Mouse (Mus musculus) forebrain, postnatal 0 days (tissue): ENCODE data around the gene Alkbh1. TPM values are rescaled to one million over a fixed set of nuclear protein-coding genes. Genes with fewer than 3 reads are reported as not detected.

Source experiments
- ATAC-seq: fragments of 200-750 bp; cut with Nextera tagmentation; 2 replicates; pipeline ENCODE4 v1.8.0; 2017; ENCODE audit warnings: mild to moderate bottlenecking, moderate library complexity
- DNase-seq: peaks from one replicate; pipeline ENCODE4 v3.0.0-alpha.2; 2015
- H3K27ac ChIP-seq: fragments of 300-500 bp; sonication (generic); 2 replicates; pipeline ENCODE4 v1.5.1; 2014; ENCODE audit warnings: low read depth, mild to moderate bottlenecking, antibody characterized with exemption, low read length, moderate library complexity, mixed read lengths
- H3K27me3 ChIP-seq: fragments of 300-500 bp; sonication (generic); 2 replicates; pipeline ENCODE4 v1.6.1; 2014; ENCODE audit warnings: mild to moderate bottlenecking, low read length, mixed read lengths; ENCODE audit not compliant: insufficient read depth
- H3K36me3 ChIP-seq: fragments of 300-500 bp; sonication (generic); 2 replicates; pipeline ENCODE4 v1.6.1; 2014; ENCODE audit warnings: mild to moderate bottlenecking, moderate library complexity; ENCODE audit not compliant: insufficient read depth
- H3K4me1 ChIP-seq: fragments of 300-500 bp; sonication (generic); 2 replicates; pipeline ENCODE4 v1.6.1; 2014; ENCODE audit warnings: antibody characterized with exemption; ENCODE audit not compliant: insufficient read depth
- H3K4me2 ChIP-seq: fragments of 300-500 bp; sonication (generic); 2 replicates; pipeline ENCODE4 v1.6.1; 2014; ENCODE audit warnings: low read depth, mild to moderate bottlenecking, moderate library complexity
- H3K4me3 ChIP-seq: fragments of 300-500 bp; sonication (generic); 2 replicates; pipeline ENCODE4 v1.5.1; 2014; ENCODE audit warnings: low read depth, low read length, mixed read lengths
- H3K9ac ChIP-seq: fragments of 300-500 bp; sonication (generic); 2 replicates; pipeline ENCODE4 v1.6.1; 2014; ENCODE audit warnings: mild to moderate bottlenecking
- H3K9me3 ChIP-seq: fragments of 300-500 bp; sonication (generic); 2 replicates; pipeline ENCODE4 v1.6.1; 2016; ENCODE audit warnings: low read length
- CTCF ChIP-seq: sonication (generic); IDR thresholded peaks from 2 replicates; pipeline ENCODE4 v1.5.1; 2016; ENCODE audit warnings: antibody characterized with exemption, control low read depth, low read depth
- WGBS: fragments of 180-500 bp; shearing (Covaris S2); extraction: QIAGEN DNeasy Blood & Tissue Kit; methylation state at CpG from one replicate; pipeline ENCODE4 v1.1.7; 2014; 5-methylcytosine and 5-hydroxymethylcytosine counted together
- polyA plus RNA-seq: library from polyadenylated mRNA; unstranded; fragments of >200 nt; fragmentation: Nextera tagmentation; extraction: Ambion mirVana; gene quantifications from 2 replicates; pipeline ENCODE4 v1.2.1, GENCODE M21; 2015
- total RNA-seq: library from RNA; depleted of rRNA; stranded (reverse); fragments of >200 nt; gene quantifications from 2 replicates; pipeline ENCODE4 v1.2.3, GENCODE M21; 2014

The Alkbh1 gene
- total and polyA plus RNA-seq, 2 experiments from 2014 or later = 28.6 to 40.1 TPM

DNA sequence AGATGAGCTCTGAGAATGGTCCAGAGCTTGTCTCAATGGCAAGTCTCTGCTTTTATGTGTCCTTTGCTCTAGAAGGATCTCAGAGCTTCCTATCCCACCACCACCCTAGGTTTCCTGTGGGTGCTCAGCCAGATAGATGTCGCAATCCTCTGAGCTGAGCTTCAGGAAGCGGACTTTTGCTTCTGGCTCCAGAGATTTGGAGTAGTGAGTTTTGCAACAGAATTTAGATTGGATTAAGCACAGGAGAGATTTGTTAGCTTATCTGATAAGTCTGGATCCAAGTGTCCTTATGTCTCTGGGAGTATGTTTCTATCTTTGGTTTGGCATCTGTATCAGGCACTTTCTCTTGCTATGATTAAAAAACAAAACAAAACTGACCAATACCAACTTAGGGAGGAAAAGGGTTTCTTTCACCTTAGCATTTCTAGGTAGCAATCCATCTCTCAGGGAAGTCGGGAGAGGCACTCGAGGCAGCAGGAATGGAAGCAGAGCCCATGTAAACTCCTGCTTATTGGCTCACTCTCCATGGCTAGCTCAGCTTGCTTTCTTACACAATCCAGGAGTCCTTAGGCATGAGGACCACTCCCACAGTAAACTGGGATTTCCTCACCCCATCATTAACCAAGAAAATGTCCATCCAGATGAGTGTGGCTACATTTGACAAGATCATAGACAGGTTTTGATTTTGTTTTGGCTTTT is 50.2 kb downstream of the Alkbh1 start:
- no peaks in the 10 kb centered on the region for H3K4me1 ChIP-seq
- no peak for TF ChIP-seq CTCF
- H3K36me3 ChIP-seq = no peaks in the 10 kb centered on the region
- no peak overlapping the region for H3K4me2 ChIP-seq
- 87% methylated on average over 4 of the region's 4 CpGs for WGBS
- no peak overlapping the region for H3K4me3 ChIP-seq
- H3K9ac ChIP-seq = no peak overlapping the region
- H3K9me3 ChIP-seq = no peaks in the 10 kb centered on the region
- ATAC-seq (no peak), DNase-seq (no peak)
- no peaks in the 10 kb centered on the region for H3K27me3 ChIP-seq
- H3K27ac ChIP-seq = no peak overlapping the region

DNA sequence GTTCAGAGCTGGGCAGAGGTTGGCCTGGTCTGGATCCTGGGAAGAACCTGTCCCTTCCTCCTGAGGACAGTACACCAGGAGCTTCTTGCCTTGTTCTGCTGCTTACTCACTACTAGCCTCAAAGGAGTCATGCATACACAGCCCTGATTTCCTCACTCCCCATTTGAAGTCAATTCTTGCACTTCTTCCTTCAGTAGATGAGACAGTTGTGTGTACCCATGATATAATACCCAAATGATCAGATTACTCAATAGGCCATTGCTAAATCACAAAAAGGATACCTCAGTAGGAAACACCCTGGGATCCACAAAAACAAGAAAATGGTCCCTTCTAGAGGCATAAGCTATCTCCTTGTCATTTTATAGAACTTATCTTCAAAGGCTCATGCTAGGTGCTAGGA is 52.5 kb downstream of the Alkbh1 start:
- Histone ChIP-seq H3K27ac (no peak overlapping the region), H3K4me3 (no peak overlapping the region), H3K9ac (no peak overlapping the region), H3K27me3 (no peaks in the 10 kb centered on the region), H3K4me2 (no peak overlapping the region), H3K36me3 (no peaks in the 10 kb centered on the region), H3K9me3 (no peaks in the 10 kb centered on the region), H3K4me1 (peaks cover 8% of the 10 kb centered on the region; the same call in 1 of the 2 replicates)
- TF ChIP-seq CTCF = no peak
- DNase-seq (no peak), ATAC-seq (no peak)

DNA sequence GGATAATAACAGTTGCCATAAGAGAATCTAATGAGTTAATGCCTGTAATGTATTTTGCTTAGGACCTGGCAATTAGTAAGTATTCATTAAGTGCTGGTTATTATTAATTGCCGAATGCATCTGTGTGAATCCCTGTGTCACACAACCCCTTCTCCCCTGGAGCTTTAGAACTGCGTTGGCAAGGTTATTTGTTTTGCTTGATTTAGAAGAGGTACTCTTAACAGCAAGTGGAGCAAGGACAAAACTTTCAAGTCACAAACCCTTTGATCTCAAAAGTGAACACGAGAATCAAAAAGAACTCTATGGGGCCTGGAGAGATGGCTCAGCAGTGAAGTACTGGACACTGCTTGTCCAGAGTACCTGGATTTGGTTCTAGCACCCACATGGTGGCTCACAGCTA is 54.6 kb downstream of the Alkbh1 start:
- no peak for TF ChIP-seq CTCF
- no peak overlapping the region for H3K27ac ChIP-seq
- WGBS = 49% methylated on average over 3 of the region's 3 CpGs
- H3K4me2 ChIP-seq = peak overlapping the region; percentile 51; the same call in 1 of the 2 replicates
- H3K9me3 ChIP-seq = no peaks in the 10 kb centered on the region
- no peak for ATAC-seq
- H3K27me3 ChIP-seq = no peaks in the 10 kb centered on the region
- H3K4me3 ChIP-seq = no peak overlapping the region
- H3K4me1 ChIP-seq = peaks cover 8% of the 10 kb centered on the region; the same call in 1 of the 2 replicates
- no peak overlapping the region for H3K9ac ChIP-seq
- no peak for DNase-seq
- no peaks in the 10 kb centered on the region for H3K36me3 ChIP-seq

DNA sequence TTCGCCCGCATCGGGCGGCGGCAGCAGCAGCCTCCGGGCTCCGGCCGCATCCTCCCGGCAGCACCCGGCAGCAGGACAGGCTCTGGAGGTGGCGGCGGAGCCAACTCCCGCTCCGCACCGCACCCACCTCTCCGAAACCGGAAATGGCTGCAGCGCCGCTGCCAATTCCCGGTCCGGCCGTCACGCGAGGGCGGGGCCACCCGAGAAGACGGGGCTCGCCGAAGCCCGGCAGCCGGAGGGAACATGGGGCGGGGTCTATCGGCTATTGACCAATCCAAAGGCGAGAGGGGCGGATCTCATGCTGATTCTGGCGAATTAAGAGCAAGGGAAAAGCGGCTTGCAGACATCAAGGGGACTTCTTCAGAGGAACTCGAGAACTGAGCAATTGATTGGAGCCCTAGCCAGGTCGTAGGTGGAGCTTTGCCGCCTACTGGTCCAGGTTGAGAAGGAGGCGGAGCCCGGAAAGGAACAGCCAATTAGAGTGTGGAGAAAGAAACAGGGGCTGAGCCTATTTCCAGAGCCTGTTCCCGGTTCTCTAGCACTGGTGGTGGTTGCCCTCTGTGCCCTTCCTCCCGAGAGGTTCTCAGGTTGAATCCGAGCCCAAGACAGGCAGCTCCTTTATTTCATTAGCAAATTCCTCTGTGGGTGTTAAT is 55.6 kb downstream of the Alkbh1 start, which contains the start of gene Sptlc2:
Gene Sptlc2, minus strand, starts transcription at position 234 of the 653 bp plus-strand sequence.
- Histone ChIP-seq H3K27me3 (no peaks in the 10 kb centered on the region), H3K36me3 (no peaks in the 10 kb centered on the region), H3K27ac (peak within 1 kb of the TSS; percentile 82), H3K4me1 (peaks cover 8% of the 10 kb centered on the region; the same call in 1 of the 2 replicates), H3K4me3 (peak within 1 kb of the TSS; percentile 97), H3K9ac (peak within 1 kb of the TSS; percentile 85), H3K9me3 (no peaks in the 10 kb centered on the region), H3K4me2 (peak within 1 kb of the TSS; percentile 96)
- 2% methylated on average over 45 of the region's 45 CpGs for WGBS
- no peak for TF ChIP-seq CTCF
- ATAC-seq (peak; percentile 99), DNase-seq (peak; percentile 99)

DNA sequence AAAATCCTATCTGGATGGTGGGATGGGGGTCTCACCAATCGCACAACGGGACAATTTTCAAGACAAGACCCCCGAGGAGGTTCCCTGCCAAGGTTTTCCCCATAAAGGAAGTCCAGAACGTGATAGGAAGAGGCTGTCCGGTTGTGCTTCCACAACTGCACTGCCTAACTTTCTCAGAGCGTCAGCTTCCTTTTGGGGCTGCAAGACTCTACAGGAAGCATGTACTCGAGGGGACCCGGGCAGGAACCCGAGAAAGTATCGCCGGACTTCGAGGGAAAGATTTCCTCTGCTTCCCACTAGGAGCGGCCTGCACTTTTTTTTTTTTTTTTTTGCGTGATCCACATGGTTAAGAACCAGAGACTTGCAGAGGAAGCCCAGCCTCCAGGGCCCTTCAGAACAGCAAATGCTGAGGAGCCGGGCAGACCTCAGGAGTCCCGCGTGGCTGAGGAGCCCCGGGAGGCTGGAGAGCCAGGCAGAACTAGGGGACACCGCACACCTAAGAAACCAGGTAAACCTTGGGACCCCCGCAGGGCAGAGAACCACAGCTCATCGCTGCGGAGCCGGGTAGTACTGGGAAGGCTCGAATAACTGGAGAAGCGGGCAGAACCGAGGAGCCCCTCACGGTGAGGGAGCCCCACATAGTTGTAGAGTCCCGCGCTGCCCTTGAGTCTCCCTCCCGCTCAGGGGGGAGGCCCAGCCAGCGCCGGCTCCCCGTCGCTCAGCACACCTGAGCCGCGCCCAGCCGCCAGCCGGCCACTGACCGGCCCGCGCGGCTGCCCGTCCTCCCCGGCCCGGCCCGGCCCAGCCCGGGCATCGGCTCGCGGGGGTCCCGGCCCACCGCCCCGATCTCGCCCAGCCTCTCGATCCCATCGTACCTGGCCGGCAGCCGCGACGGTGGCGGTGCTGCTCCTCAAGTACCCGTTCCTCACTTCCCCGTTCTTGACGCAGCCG is 56.4 kb downstream of the Alkbh1 start:
- DNase-seq (peak; percentile 24), ATAC-seq (peak; percentile 2)
- peak overlapping the region; percentile 85 for H3K9ac ChIP-seq
- peaks cover 8% of the 10 kb centered on the region; the same call in 1 of the 2 replicates for H3K4me1 ChIP-seq
- H3K4me2 ChIP-seq = peak overlapping the region; percentile 96
- no peaks in the 10 kb centered on the region for H3K27me3 ChIP-seq
- H3K9me3 ChIP-seq = no peaks in the 10 kb centered on the region
- 2% methylated on average over 53 of the region's 65 CpGs for WGBS
- no peak for TF ChIP-seq CTCF
- no peaks in the 10 kb centered on the region for H3K36me3 ChIP-seq
- peak overlapping the region; percentile 82 for H3K27ac ChIP-seq
- peak overlapping the region; percentile 97 for H3K4me3 ChIP-seq

DNA sequence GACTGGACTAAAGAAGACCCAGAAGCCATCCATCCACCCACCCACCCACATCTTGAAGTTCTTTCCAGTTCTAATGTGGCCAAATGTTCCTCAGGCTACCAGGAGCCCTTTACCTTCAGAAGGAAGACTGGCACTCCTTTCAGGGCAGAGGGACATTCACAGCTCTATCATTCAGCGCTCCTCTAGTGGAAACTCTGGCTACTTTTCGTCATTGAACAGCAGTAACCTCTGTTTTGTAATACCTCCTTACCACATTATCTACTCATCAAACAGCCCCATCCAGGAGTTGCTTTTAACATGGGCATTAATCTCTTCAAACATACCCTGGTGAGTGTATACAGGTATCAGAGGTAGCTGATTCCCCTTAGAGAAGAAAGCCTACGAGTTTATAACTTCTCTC is 58.8 kb downstream of the Alkbh1 start:
- H3K4me3 ChIP-seq = no peak overlapping the region
- H3K27me3 ChIP-seq = no peaks in the 10 kb centered on the region
- no peaks in the 10 kb centered on the region for H3K9me3 ChIP-seq
- no peak for TF ChIP-seq CTCF
- ATAC-seq (no peak), DNase-seq (no peak)
- 93% methylated on average over 3 of the region's 3 CpGs for WGBS
- no peak overlapping the region for H3K9ac ChIP-seq
- H3K4me1 ChIP-seq = peaks cover 8% of the 10 kb centered on the region; the same call in 1 of the 2 replicates
- H3K27ac ChIP-seq = no peak overlapping the region
- H3K4me2 ChIP-seq = no peak overlapping the region
- no peaks in the 10 kb centered on the region for H3K36me3 ChIP-seq
